In the genomic region with DNA sequence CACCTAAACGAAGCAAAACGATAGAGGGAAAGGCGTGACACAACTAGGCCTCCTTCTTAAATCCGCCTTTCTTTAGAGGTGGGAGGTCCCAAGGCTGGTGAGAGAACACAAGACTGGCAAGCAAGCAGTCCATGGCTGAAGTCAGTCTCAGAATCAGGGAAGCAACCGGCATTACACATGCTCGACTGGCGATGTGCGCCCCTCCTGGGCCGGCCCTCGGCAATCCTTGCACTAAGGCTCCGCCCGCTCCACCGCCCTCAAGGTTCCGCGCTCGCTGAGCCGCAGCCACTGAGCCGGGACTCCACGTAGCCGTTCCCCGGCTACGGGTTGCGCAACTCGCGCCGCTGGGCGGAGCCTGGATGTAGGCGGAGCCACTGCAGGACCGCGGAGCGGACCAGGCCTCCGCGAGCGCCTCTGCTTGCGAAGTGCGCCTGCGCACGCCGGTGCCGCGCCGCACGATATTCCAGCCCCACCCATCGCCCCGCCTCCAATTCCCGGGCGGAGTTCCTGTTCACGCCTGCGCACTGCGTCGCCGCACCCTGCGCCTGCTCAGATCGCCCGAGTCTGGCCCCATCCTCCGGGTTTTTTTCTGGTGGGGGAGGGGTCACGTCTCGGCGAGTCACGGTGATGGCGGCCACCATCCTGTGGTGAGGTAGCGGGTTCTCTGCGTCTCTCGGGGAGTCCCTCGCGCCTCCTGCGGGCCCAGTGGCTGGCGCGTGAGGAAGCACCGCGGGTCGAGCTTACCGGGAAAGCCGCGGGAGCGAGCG, we compare ENCODE assay signal across 1 mouse cellular context.
TF ChIP-seq lines count a peak whose summit lies in the region.

TSS of gene Rad23b (plus strand) at position 592 of the 767 bp plus-strand sequence.

TF ChIP-seq in CH12.LX, 34 proteins besides CTCF, POLR2A, EP300 and RAD21 (continued from another document):
- TF ChIP-seq SIN3A (IDR thresholded peaks at IDR 0.05; ENCODE audit: low read length) (peak; percentile 40; the same call in 1 of the 2 replicates), ZMIZ1 (IDR thresholded peaks at IDR 0.05; ENCODE audit: low read depth, low read length) (peak; percentile 67; the same call in 1 of the 2 replicates), NELFE (IDR thresholded peaks at IDR 0.05; ENCODE audit: low read depth, low read length) (peak; percentile 89), HCFC1 (IDR thresholded peaks at IDR 0.05; ENCODE audit: low read depth, low read length) (peak; percentile 71), GABPA (IDR thresholded peaks at IDR 0.05; ENCODE audit: insufficient replicate concordance, low read depth, low read length) (no peak), CHD1 (IDR thresholded peaks at IDR 0.05; ENCODE audit: low read depth, low read length) (no peak), MYC (IDR thresholded peaks at IDR 0.05; ENCODE audit: low read depth, low read length) (peak; percentile 79), POLR2AphosphoS2 (IDR thresholded peaks at IDR 0.05; ENCODE audit: low read depth, low read length) (peak; percentile 68; the same call in 1 of the 2 replicates), PAX5 (IDR thresholded peaks at IDR 0.05; ENCODE audit: low read length) (no peak), ZNF384 (IDR thresholded peaks at IDR 0.05; ENCODE audit: low read depth, low read length) (peak; percentile 86), NRF1 (IDR thresholded peaks at IDR 0.05; ENCODE audit: low read depth, low read length) (peak; percentile 97), ELF1 (IDR thresholded peaks at IDR 0.05; ENCODE audit: low read depth, low read length) (peak; percentile 64; the same call in 1 of the 2 replicates), E2F4 (IDR thresholded peaks at IDR 0.05; ENCODE audit: insufficient replicate concordance, low read depth, low read length) (no peak), USF2 (conservative IDR thresholded peaks at IDR 0.05; ENCODE audit: low read depth, low read length) (no peak), TBP (conservative IDR thresholded peaks at IDR 0.05; ENCODE audit: low read depth, low read length) (0 out of 2 replicates have a peak, but pooled peaks have one; percentile 48), KAT2A (IDR thresholded peaks at IDR 0.05; ENCODE audit: insufficient replicate concordance, low read length) (no peak), MXI1 (IDR thresholded peaks at IDR 0.05; ENCODE audit: low read depth, low read length) (peak; percentile 57; the same call in 1 of the 2 replicates), UBTF (IDR thresholded peaks at IDR 0.05; ENCODE audit: low read depth, low read length) (0 out of 2 replicates have a peak, but pooled peaks have one; percentile 34), RCOR1 (conservative IDR thresholded peaks at IDR 0.05; ENCODE audit: low read depth, low read length) (peak; percentile 44; the same call in 1 of the 2 replicates), MAX (IDR thresholded peaks at IDR 0.05; ENCODE audit: low read length) (peak; percentile 25; the same call in 1 of the 2 replicates), IRF4 (IDR thresholded peaks at IDR 0.05; ENCODE audit: low read depth, low read length) (peak; percentile 19; the same call in 1 of the 2 replicates)
